Mouse (Mus musculus) left cerebral cortex, postnatal 10 days (tissue): Measurements from ENCODE around the gene Rhou. TPM values are rescaled to one million over a fixed set of nuclear protein-coding genes. Genes with fewer than 3 reads are reported as not detected.

ENCODE experiments used
- DNase-seq, 2 experiments: peaks; one replicate each; pipeline ENCODE4 v3.0.0; 2021 to 2022; ENCODE audit warnings: low spot score in 2 of 2, mixed read lengths in 1 of 2; ENCODE audit errors: extremely low spot score in 1 of 2
- intact Hi-C: fragments of 180-260 bp; cut with DNase I; formaldehyde crosslinking; loops from one replicate; pipeline ENCODE4 v1.15.1; 2025
- total RNA-seq, 2 experiments: library from RNA; stranded (reverse); gene quantifications; 2 replicates each; pipeline ENCODE4 v1.2.3; 2021

Rhou gene
- total RNA-seq, 2 experiments from 2014 or later = 55.4 to 56.1 TPM

DNA sequence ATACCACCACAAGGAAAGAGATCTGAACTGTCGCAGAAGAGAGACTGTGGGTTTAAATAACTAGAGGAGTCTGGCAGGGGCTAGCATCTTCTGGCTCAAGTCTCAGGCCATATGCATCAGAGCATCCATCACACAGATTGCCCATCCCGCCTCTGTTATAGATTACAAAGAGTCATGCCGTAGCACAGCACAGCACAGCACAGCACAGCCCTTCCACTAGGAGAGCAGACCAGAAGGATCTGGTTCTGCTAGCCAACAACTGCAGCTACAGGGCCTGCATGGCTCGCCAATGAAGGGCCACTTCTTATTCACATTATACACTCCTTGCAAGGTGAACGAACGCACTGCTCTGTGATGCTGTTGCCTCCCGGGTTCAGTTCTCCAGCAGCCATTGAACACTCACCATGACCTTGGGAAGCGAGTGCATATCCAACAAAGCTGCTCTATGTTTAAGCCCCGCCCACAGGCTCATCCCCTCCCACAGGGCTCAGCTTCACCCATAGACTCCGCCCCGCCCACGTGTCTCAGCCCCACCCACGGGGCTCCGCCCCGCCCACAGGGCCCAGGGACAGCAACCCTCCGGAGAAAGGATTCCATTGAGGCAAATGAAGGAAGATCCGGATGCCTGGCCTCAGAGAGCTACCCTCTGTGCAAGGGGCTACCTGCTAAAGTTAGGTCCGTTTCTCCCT, 28.5 kb downstream of the Rhou start:
- intact Hi-C loops = no loop called here
- DNase-seq = peak in 1 of 2 experiments; percentile 61

DNA sequence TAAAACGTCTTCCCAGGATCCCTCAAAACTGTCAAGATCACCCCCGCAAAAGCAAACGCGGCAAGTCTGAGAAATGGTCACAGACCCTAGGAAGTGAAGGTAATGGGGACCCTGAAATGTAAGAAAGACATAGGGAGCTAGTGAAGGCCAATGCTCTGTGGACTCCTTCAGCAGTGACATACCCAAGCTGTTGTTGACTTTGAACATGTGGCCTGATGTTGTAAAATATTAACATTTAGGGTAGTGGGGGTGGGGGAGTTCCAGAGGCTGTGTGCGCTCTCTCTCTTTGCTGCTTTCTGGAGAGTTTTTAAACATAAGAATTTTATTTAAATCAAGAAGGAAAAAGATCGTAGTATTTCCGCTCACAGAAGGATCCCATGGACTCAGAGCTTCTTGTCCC, 29.6 kb downstream of the Rhou start:
- intact Hi-C loops = no loop called here
- DNase-seq = no peak

- DNase-seq = no peak
- intact Hi-C loops = no loop called here
Observed at GRCm38 (mm10) chr8:123684806-123685205, 31.1 kb downstream of the Rhou start.

DNA sequence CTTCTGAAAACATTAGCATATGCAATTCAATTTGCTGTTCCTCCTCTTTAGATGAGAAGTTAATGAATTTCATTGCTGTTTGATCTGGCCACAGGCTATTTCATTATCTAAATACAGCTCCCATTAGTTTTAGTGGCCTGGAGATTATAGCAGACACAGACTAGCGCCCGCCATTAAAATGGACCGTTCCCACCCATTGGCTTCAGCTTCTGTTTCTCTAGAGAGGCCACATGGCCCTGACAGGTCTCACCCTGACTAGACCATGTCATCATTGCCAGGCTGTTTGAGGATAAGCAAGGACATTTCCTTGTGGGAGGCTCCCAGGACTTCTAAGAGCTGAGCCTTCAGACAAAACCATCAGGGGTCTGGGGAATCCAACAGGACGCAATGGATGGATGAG, 31.7 kb downstream of the Rhou start:
- DNase-seq = no peak
- intact Hi-C loops = no loop called here

GRCm38 (mm10) chr8:123687826-123688225, 34.1 kb downstream of the Rhou start:
- intact Hi-C loops = no loop called here

DNA sequence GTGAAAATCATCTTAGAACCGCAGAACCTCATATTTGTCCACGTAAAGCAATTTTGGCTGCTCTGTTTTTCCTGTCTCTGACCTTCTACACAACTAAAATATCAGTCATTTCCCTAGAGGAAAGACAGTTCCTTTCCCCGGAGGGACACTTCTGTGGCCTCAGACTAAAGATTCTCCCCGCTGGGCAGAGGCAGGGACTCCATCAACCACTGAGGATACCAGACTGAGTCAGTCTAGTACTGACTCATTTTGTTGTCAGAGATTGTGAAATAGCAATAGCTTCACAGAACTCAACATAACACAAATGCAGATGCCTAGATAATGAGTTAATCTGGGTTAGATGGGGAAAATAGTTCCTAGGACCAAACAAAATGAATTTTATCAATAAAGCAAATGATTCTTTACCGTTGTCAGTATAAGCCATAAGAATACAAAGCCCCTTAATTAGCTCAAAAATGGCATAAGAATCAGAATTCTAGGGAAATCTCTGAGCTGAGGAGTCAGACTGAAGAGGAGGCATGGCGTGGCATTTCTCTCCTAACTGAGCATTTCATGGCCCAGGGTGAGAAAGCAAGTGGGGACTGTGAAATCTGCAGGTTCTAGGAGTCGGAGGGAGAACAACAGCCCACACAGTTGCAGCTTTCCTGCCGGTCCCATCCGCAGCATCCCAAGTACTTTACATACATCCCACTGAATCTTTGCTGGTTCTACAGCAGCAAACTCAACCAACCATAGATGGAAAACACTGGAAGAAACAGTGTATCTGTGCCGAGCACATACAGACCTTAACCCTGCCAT, 38.6 kb downstream of the Rhou start:
- no peak for DNase-seq
- intact Hi-C loops = no loop called here

More at GRCm38 (mm10) chr8:123687826-123688225, 34.1 kb downstream of the Rhou start:
- DNase-seq = no peak

DNA sequence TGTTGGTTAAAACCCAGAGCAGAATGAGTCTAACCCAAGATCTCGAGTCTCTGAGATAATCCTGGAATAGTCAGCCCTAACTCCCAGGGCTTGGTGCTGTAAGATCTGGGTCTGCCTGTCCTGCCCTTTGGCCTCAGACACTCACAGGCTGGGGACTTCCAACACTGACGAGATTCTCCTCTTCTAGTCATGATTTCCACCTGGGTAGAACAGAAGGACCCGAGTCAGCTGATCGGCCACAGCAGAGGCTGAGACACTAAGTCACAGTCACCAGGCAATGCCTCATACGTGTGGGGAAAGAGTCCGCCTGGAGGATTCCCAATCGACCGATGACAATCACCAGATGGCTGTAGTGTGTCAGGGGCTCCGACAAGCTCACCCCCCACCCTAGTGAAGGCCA, 42.4 kb downstream of the Rhou start:
- no peak for DNase-seq
- intact Hi-C loops = no loop called here

DNA sequence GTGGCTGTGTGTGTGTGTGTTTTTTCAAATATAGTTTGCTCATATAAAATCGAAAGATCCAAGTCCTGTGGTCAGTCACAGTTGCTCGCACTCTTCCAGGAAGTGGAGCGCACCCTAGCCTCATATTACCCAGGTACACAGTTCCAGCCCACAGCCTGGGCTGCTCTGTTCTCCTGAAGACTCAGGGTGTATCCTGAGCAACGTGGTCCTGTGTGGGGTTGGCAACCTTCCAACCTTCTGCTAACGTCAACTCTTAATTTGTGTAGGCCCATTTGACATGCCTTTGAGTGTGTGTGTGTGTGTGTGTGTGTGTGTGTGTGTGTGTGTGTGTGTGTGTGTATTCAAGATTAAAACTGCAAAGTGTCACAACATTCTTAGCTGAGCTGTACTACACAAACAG, 43.6 kb downstream of the Rhou start:
- no peak for DNase-seq
- intact Hi-C loops = no loop called here

- intact Hi-C loops = no loop called here
- DNase-seq = no peak
Observed at GRCm38 (mm10) chr8:123700399-123701070, 46.8 kb downstream of the Rhou start.

- intact Hi-C loops = no loop called here
- DNase-seq = peak in 1 of 2 experiments; percentile 35
Observed at GRCm38 (mm10) chr8:123701952-123702587, 48.3 kb downstream of the Rhou start.

DNA sequence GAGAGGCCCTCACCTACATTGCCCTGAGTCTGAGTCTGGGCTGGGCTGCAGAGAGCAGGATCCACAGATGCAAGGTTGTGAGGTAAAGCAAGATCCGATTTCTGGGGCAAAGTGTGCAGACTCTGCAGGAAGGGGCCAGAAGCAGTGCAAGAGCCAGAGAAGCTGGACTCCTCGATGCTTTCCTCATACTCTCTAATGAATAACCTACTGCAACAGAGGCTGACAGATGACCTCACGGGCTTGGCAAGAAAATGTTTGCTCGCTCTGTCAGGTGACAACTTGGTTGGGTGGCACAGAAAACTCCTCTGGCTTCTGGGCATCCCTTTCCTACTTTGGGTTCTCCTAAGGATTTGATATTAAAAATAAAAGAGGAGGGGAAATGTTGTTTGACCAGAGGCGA, 51.6 kb downstream of the Rhou start:
- intact Hi-C loops = no loop called here
- no peak for DNase-seq

- intact Hi-C loops = no loop called here
- peak in 1 of 2 experiments; percentile 32 for DNase-seq
Observed at GRCm38 (mm10) chr8:123707137-123707536, 53.4 kb downstream of the Rhou start.

DNA sequence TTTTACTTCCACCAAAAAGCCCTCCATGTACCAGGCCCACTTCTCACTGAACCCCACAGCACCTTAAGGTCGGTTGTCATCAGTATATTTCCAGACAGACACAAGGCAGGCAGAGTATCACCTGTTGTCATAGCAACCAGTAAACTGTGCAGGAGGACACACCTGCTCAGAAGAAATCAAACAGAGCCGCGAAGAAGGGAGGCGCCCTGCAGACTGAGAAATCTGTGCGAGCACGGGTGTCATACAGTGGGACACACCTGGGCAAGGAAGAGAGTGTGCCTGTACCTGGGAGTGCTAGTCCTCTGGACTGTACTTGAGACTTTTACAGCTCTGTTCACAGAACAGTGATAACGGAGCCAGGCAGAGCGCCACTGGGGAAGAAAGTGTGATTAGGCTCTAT, 55.0 kb downstream of the Rhou start:
- intact Hi-C loops = no loop called here
- no peak for DNase-seq

GRCm38 (mm10) chr8:123710335-123710734, 56.6 kb downstream of the Rhou start:
- DNase-seq = no peak
- intact Hi-C loops = no loop called here

Other genes starting within 250 kb of the Rhou start
- not detected for gene Mc1r, start 246.8 kb upstream of the Rhou start, total RNA-seq
- 1,000 to 10,000 TPM; 1,287 to 1,390 TPM for gene Tubb3, start 242.5 kb upstream of the Rhou start, total RNA-seq
- gene Def8, start 230.4 kb upstream of the Rhou start, total RNA-seq = 10 to 100 TPM; 75.4 to 77.6 TPM
- 10 to 100 TPM; 38.3 to 38.6 TPM for gene Afg3l1, start 176.0 kb upstream of the Rhou start, total RNA-seq
- 10 to 100 TPM; 16.0 to 17.9 TPM for gene Dbndd1, start 138.5 kb upstream of the Rhou start, total RNA-seq
- gene Gas8, start 135.1 kb upstream of the Rhou start, total RNA-seq = 10 to 100 TPM; 34.1 to 34.8 TPM
- 10 to 100 TPM; 61.3 to 63.1 TPM for gene Rab4a, start 152.1 kb downstream of the Rhou start, total RNA-seq
- 10 to 100 TPM; 54.9 to 57.0 TPM for gene Ccsap, start 206.3 kb downstream of the Rhou start, total RNA-seq
- gene Acta1, start 240.8 kb downstream of the Rhou start, total RNA-seq = 1 to 10 TPM; 7.1 to 8.7 TPM